Mouse (Mus musculus): ENCODE data around the gene 1700003F12Rik.

DNA sequence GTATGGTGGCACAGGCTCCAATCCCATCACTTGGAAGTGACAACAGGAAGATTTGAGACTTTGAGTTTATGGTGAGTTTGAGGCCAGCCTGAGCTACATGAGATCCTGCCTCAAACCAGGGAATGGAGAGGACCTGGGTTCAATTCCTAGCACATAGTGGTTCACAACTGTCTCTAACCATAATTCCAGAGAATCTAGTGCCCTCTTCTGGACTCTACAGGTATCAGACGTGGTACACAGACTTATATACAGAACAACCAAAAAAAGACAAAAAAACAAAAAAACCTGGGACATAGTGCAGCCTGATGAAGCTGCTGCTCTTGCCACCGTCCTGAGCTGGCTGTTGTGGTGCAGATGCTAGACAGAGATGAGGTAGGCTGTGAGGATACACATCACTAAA is 5.3 kb upstream of the 1700003F12Rik start:
- TF ChIP-seq CTCF (conservative IDR thresholded peaks at IDR 0.05 in 1 of 2, IDR thresholded peaks at IDR 0.05 in 1 of 2; ENCODE audit: low read depth in 2 of 2, low read length in 2 of 2) (peak in 1 of 2 experiments; percentile 35; a peak in 2 of 4 replicates), MYC (IDR thresholded peaks at IDR 0.05; ENCODE audit: low read depth, low read length) (no peak), POLR2AphosphoS2 (IDR thresholded peaks at IDR 0.05; ENCODE audit: low read depth, low read length) (no peak), MAFK (IDR thresholded peaks at IDR 0.05; ENCODE audit: insufficient replicate concordance, low read length) (no peak)

Data from CH12.LX (cell line).